Mouse (Mus musculus): ENCODE results near the gene Snrpa1. TPM values are rescaled to one million over a fixed set of nuclear protein-coding genes. Genes with fewer than 3 reads are reported as not detected.

The Snrpa1 gene
- polyA plus RNA-seq, 1 experiment from 2014 or later: 116 TPM

DNA sequence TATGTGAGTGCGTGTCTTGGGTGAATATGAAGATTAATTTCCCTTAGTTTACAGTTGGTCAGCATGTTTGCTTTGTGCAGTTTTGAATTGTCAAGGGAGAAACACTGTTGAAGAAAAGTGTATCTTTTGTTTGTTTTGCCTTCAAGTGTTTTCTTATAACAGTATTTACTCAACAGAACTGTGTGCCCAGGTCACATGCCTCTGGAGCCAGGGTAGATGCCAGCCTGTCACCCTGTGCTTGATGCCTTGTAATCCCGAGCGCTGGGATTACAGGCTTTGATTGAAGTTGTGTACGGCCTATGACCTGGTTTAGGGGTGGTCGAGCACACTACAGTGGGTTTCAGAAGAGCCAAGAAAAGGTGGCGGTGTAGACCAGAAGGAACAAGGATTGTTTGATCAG is 25.0 kb downstream of the Snrpa1 start:
- no peak for ATAC-seq (ENCODE audit: low FRiP score)
- WGBS: 90% methylated on average over 6 of the region's 6 CpGs
- Histone ChIP-seq H3K4me1 (peaks cover 26% of the 10 kb centered on the region), H3K27ac (replicated peaks) (no peak overlapping the region), H3K9me3 (replicated peaks) (no peaks in the 10 kb centered on the region), H3K9ac (replicated peaks) (no peak overlapping the region), H3K36me3 (peaks cover 57% of the 10 kb centered on the region), H3K27me3 (replicated peaks) (no peaks in the 10 kb centered on the region), H3K4me3 (replicated peaks) (no peak overlapping the region), H3K4me2 (no peak overlapping the region)

DNA sequence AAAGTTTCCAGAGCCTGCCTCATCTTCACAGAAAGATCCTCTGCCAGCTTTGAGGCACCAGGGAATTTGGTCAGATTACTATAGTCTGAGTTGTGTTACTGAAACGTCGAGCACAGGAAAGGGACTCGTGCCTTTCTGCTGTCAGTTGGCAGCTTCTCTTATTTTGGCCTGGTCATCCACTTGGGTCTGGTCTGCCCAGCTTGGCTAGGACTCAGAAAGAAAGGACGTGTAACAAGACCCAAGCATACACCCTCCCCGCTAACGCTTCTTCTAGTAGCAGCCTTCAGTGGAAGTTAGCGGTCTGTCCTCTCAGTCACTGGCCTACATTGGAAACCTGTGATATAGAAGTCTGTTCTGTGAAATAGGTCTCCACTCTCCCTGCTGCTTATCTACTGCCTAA is 25.7 kb downstream of the Snrpa1 start:
- Histone ChIP-seq H3K9me3 (replicated peaks) (no peaks in the 10 kb centered on the region), H3K36me3 (peaks cover 64% of the 10 kb centered on the region), H3K27ac (replicated peaks) (no peak overlapping the region), H3K4me1 (peaks cover 22% of the 10 kb centered on the region), H3K9ac (replicated peaks) (no peak overlapping the region), H3K27me3 (replicated peaks) (no peaks in the 10 kb centered on the region), H3K4me2 (no peak overlapping the region), H3K4me3 (replicated peaks) (no peak overlapping the region)
- 78% methylated on average over 7 of the region's 7 CpGs for WGBS
- no peak for ATAC-seq (ENCODE audit: low FRiP score)

DNA sequence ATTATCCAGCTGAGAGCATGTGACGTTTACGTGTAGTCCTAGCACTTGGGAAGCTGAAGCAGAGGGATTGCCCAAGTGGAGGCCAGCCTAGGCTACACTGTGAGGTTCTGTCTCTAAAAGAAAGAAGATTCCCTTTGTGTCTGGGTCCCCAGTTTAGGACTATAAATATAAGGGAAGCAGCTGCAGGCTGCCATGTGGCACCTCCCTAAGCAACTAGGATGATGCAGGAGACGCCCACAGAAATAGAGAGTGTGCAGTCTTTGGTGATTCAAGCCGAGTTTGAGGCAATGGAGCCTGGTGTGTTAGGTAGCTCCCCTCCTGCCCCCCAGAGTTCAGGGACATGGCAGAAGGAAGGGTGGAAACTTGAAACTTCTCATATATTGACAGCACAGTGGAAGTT is 28.8 kb downstream of the Snrpa1 start:
- H3K4me2 ChIP-seq: no peak overlapping the region
- H3K9ac ChIP-seq (replicated peaks): no peak overlapping the region
- H3K4me1 ChIP-seq: peaks cover 4% of the 10 kb centered on the region
- H3K36me3 ChIP-seq: peaks cover 87% of the 10 kb centered on the region
- no peaks in the 10 kb centered on the region for H3K27me3 ChIP-seq (replicated peaks)
- ATAC-seq (ENCODE audit: low FRiP score): no peak
- 92% methylated on average over 4 of the region's 4 CpGs for WGBS
- H3K27ac ChIP-seq (replicated peaks): no peak overlapping the region
- H3K4me3 ChIP-seq (replicated peaks): no peak overlapping the region
- no peaks in the 10 kb centered on the region for H3K9me3 ChIP-seq (replicated peaks)

DNA sequence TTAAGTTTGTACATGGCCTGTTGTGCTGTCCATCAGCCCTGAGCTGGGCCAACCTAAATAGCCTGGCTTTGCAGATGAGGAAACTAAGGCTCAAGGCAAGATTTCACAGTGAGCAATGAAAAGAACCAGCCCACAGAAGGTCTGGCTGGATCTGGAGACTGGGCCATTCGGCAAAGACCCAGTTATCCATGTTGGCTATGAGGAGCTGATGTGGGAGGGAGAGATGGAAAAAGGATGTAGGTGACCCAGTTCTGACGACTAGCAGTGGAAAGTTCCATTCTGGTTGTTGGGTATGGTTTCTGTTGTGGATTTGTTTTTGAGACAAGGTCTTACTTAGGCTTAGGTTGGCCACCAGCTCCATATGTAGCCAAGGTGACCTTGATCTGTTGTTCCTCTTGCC is 29.3 kb downstream of the Snrpa1 start:
- H3K4me2 ChIP-seq: no peak overlapping the region
- H3K4me1 ChIP-seq: peaks cover 4% of the 10 kb centered on the region
- no peaks in the 10 kb centered on the region for H3K9me3 ChIP-seq (replicated peaks)
- no peak for ATAC-seq (ENCODE audit: low FRiP score)
- H3K4me3 ChIP-seq (replicated peaks): no peak overlapping the region
- peaks cover 84% of the 10 kb centered on the region for H3K36me3 ChIP-seq
- no peak overlapping the region for H3K27ac ChIP-seq (replicated peaks)
- H3K27me3 ChIP-seq (replicated peaks): no peaks in the 10 kb centered on the region
- WGBS: 95% methylated on average over 2 of the region's 2 CpGs
- H3K9ac ChIP-seq (replicated peaks): no peak overlapping the region

DNA sequence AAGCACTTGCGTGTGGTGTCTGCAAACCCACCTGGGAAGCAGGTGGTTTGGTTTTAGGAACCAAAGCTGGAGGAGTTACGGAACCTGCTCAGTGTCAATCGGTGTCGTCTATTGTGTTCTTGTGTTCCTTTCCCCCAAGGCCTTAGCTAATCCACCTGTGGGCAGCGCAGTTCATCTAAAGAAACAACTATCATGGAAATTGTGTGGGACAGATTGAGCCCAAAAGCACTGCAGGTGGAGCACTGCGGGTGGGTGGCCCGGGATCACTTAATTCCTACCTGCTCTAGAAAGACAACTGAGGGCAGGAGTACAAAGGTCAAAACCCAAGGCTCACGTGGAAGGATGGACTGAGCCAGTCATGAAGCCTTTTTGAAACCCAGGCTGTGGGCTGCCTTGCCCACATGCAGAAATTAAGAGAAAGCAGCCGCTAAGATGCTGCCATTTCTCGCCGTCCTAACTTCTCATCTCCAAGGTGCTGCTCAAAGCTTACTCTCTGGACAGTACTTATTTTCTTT is 31.9 kb downstream of the Snrpa1 start:
- no peak overlapping the region for H3K9ac ChIP-seq (replicated peaks)
- ATAC-seq (ENCODE audit: low FRiP score): no peak
- 90% methylated on average over 11 of the region's 11 CpGs for WGBS
- no peak overlapping the region for H3K27ac ChIP-seq (replicated peaks)
- H3K4me1 ChIP-seq: no peaks in the 10 kb centered on the region
- H3K4me3 ChIP-seq (replicated peaks): no peak overlapping the region
- peaks cover 59% of the 10 kb centered on the region for H3K36me3 ChIP-seq
- H3K4me2 ChIP-seq: no peak overlapping the region
- H3K27me3 ChIP-seq (replicated peaks): no peaks in the 10 kb centered on the region
- H3K9me3 ChIP-seq (replicated peaks): no peaks in the 10 kb centered on the region

DNA sequence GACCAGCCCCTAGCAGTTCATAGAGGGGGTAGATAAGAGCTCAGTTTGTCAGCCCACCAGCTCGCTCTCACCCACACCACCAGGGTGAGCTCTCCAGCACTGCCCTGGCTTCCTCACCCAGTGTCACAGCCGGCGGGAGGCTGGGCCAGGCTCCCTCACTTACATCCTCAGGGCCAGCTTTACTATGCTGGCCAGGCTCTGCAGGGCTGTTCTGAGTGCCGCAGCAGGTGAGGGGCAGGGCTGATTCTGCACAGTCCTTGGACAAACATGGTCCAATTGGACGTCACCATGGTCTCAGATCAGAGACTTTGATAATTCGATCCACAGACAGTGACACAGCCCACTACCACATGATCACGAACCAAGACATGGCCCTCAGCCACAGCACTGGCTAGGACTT is 32.8 kb downstream of the Snrpa1 start:
- H3K4me1 ChIP-seq: no peaks in the 10 kb centered on the region
- no peaks in the 10 kb centered on the region for H3K9me3 ChIP-seq (replicated peaks)
- no peak overlapping the region for H3K4me2 ChIP-seq
- peaks cover 52% of the 10 kb centered on the region for H3K36me3 ChIP-seq
- no peak for ATAC-seq (ENCODE audit: low FRiP score)
- H3K9ac ChIP-seq (replicated peaks): no peak overlapping the region
- no peak overlapping the region for H3K4me3 ChIP-seq (replicated peaks)
- H3K27ac ChIP-seq (replicated peaks): no peak overlapping the region
- H3K27me3 ChIP-seq (replicated peaks): no peaks in the 10 kb centered on the region
- 88% methylated on average over 7 of the region's 7 CpGs for WGBS

DNA sequence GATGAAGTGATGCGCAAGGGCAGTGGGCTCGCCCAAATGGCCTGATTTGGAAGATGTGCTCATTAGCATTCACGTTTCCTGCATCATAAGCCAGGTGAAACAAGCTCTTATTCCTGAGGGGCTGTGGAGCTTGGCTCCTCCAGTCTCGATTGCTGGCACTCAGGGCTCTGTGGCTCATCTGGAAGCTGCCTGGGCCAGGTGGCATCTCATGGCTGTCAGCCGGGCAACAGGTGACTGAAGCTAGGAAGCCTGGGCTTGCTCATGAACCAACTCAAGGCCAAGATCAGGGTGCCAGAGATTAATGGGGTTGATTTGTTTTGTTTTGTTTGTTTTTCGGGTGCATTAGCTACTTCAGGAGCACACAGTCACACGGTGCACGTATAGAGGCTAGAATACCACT is 33.9 kb downstream of the Snrpa1 start:
- H3K9me3 ChIP-seq (replicated peaks): no peaks in the 10 kb centered on the region
- no peak overlapping the region for H3K27ac ChIP-seq (replicated peaks)
- H3K27me3 ChIP-seq (replicated peaks): no peaks in the 10 kb centered on the region
- H3K9ac ChIP-seq (replicated peaks): no peak overlapping the region
- no peaks in the 10 kb centered on the region for H3K4me1 ChIP-seq
- H3K4me2 ChIP-seq: no peak overlapping the region
- WGBS: 85% methylated on average over 8 of the region's 8 CpGs
- no peak for ATAC-seq (ENCODE audit: low FRiP score)
- H3K4me3 ChIP-seq (replicated peaks): no peak overlapping the region
- H3K36me3 ChIP-seq: peaks cover 41% of the 10 kb centered on the region

DNA sequence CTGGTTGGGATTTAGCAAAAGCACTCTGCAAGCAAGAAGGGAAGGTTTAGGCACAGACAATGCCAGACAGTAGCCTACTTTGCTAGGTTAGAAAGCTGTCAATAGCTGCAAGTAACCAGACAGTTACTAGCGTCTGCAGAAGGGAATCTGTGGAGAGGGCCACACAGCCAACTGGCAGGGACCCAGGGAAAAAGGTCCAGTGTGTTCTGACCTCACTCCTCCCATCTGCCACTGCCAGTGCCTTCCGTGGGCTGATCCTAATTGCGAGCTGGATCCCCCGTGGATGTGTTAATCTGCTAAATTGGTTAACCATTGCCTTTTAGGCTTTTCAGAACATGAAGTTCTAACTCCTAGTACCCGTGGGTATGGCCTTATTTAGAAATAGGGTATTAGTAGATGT is 35.3 kb downstream of the Snrpa1 start:
- no peak overlapping the region for H3K27ac ChIP-seq (replicated peaks)
- no peak overlapping the region for H3K4me2 ChIP-seq
- H3K27me3 ChIP-seq (replicated peaks): no peaks in the 10 kb centered on the region
- ATAC-seq (ENCODE audit: low FRiP score): no peak
- no peak overlapping the region for H3K4me3 ChIP-seq (replicated peaks)
- 72% methylated on average over 5 of the region's 5 CpGs for WGBS
- H3K4me1 ChIP-seq: no peaks in the 10 kb centered on the region
- no peaks in the 10 kb centered on the region for H3K9me3 ChIP-seq (replicated peaks)
- no peak overlapping the region for H3K9ac ChIP-seq (replicated peaks)
- peaks cover 27% of the 10 kb centered on the region for H3K36me3 ChIP-seq

DNA sequence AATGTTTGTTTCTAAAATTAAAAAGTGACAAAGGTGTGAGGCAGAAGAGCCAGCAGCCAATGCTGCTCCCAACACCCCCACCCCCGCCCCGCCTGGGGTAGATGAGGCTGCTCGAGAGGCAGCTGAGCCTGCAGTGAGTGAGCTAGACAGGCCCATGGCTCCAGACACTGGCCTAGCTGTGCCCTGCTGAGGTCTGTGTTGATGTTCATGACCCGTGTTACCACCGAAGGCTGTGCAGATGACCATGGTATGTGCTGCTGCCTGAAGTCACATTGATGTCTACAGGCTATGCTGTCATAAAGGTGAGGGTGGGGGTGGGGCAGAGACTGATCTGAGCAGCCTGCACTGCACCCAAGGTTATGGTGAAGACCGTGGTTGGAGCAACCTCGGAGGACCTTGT is 40.0 kb downstream of the Snrpa1 start:
- Histone ChIP-seq H3K27me3 (replicated peaks) (no peaks in the 10 kb centered on the region; the same call in 1 of the 2 replicates), H3K27ac (replicated peaks) (no peak overlapping the region)
- ATAC-seq (ENCODE audit: low FRiP score): no peak

DNA sequence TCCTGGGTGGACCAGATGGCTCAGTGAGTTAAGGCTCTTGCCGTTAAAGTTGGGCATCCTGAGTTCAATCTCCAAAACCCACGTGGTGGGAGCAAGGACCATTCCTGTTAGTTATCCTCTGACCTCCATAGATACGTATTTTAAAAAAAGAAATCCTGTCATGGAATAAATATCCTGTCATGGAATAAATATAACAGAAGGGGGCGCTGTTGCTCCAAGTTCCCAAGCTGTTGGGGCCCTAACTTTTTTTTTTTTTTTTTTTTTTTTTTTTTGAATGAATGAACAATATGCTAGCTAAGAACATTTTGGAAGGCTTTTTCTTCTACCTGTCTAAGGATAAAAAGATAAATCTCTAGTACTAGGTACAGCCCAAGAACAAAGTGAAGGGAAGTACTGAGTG is 43.1 kb downstream of the Snrpa1 start:
- no peak overlapping the region for H3K4me2 ChIP-seq
- no peaks in the 10 kb centered on the region for H3K36me3 ChIP-seq
- WGBS: 4% methylated on average over 4 of the region's 4 CpGs
- H3K4me3 ChIP-seq (replicated peaks): no peak overlapping the region
- H3K9me3 ChIP-seq (replicated peaks): no peaks in the 10 kb centered on the region
- no peak overlapping the region for H3K9ac ChIP-seq (replicated peaks)
- no peak for ATAC-seq (ENCODE audit: low FRiP score)
- peaks cover 2% of the 10 kb centered on the region; the same call in 1 of the 2 replicates for H3K27me3 ChIP-seq (replicated peaks)
- H3K4me1 ChIP-seq: no peaks in the 10 kb centered on the region
- no peak overlapping the region for H3K27ac ChIP-seq (replicated peaks)

More for the DNA sequence above, 40.0 kb downstream of the Snrpa1 start:
- Histone ChIP-seq H3K4me3 (replicated peaks) (no peak overlapping the region), H3K36me3 (no peaks in the 10 kb centered on the region), H3K4me1 (no peaks in the 10 kb centered on the region), H3K9ac (replicated peaks) (no peak overlapping the region), H3K4me2 (no peak overlapping the region), H3K9me3 (replicated peaks) (no peaks in the 10 kb centered on the region)
- WGBS: 90% methylated on average over 7 of the region's 7 CpGs

DNA sequence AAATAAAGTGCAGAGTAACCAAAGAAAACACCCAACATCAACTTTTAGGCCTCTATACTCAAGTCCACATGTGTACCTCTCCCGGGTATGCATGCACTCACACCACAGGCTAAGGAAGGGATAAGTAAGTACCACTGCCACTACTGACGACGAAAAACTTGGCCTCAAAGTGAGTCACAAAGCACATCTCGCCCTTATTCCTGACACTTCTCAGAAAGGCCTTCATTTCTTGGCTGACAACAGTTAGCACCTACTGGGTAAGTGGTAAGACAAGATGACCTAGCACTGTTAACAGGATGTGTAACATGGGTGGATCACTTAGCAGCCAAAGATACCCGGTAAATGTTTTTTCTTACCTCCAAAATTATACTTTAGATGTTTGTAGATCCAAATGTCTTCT is 45.7 kb downstream of the Snrpa1 start:
- H3K4me3 ChIP-seq (replicated peaks): no peak overlapping the region
- no peak overlapping the region for H3K27ac ChIP-seq (replicated peaks)
- WGBS: 89% methylated on average over 5 of the region's 5 CpGs
- no peaks in the 10 kb centered on the region for H3K36me3 ChIP-seq
- H3K9ac ChIP-seq (replicated peaks): no peak overlapping the region
- H3K9me3 ChIP-seq (replicated peaks): no peaks in the 10 kb centered on the region
- no peak for ATAC-seq (ENCODE audit: low FRiP score)
- peaks cover 4% of the 10 kb centered on the region for H3K4me1 ChIP-seq
- no peak overlapping the region for H3K4me2 ChIP-seq
- H3K27me3 ChIP-seq (replicated peaks): peaks cover 3% of the 10 kb centered on the region; the same call in 1 of the 2 replicates

DNA sequence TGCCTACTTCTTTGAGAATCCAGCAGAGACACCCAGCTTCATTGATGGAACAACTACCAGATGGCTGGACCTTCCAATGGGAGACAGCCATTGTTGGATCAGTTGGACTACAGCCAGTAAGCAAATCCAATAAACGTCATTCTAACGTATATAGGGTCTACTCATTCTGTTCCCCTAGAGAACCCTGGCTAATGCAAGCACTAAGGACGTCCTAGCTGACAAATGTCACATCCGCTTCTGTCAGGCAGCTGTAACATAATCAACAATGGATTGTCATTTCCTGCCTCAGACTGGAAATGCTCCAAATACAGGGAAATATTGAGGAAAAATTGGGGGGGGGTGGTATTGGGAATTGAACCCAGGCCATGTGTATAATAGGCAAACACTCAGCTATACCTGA is 47.0 kb downstream of the Snrpa1 start:
- Histone ChIP-seq H3K9ac (replicated peaks) (no peak overlapping the region), H3K4me3 (replicated peaks) (no peak overlapping the region), H3K27me3 (replicated peaks) (peaks cover 3% of the 10 kb centered on the region; the same call in 1 of the 2 replicates), H3K36me3 (no peaks in the 10 kb centered on the region), H3K27ac (replicated peaks) (no peak overlapping the region), H3K4me2 (no peak overlapping the region), H3K4me1 (peaks cover 8% of the 10 kb centered on the region), H3K9me3 (replicated peaks) (no peaks in the 10 kb centered on the region)
- no peak for ATAC-seq (ENCODE audit: low FRiP score)
- WGBS: 52% methylated on average over 4 of the region's 4 CpGs

DNA sequence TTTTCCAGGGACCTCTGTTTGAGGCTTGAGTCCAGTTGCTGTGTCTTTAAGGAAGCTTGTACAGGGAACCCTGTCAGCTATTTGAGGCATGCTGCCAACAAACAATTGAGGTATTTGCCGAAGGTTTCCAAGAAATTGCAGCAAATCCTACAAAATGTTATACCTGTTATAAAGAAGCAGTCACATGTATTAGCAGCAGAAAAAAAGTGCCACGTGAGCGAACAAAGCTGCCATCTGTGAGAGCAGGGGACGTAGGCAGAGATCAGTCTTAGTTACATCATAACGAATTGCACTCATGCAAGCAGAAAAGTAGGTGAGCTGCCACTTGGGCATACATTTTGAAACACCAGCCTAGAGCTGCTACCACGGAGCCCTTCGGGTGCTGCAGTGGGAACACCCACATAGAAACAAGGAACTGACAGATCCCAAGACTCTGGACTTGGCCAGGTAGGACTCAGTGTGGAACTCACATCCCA is 47.8 kb downstream of the Snrpa1 start:
- ATAC-seq (ENCODE audit: low FRiP score): no peak
- H3K4me2 ChIP-seq: no peak overlapping the region
- no peak overlapping the region for H3K9ac ChIP-seq (replicated peaks)
- H3K4me3 ChIP-seq (replicated peaks): no peak overlapping the region
- H3K9me3 ChIP-seq (replicated peaks): no peaks in the 10 kb centered on the region
- H3K27me3 ChIP-seq (replicated peaks): 0 out of 2 replicates have a peak, but pooled peaks cover 3% of the 10 kb centered on the region
- no peak overlapping the region for H3K27ac ChIP-seq (replicated peaks)
- 82% methylated on average over 7 of the region's 7 CpGs for WGBS
- no peaks in the 10 kb centered on the region for H3K36me3 ChIP-seq
- H3K4me1 ChIP-seq: peaks cover 16% of the 10 kb centered on the region

Data from neural tube, embryonic 15.5 days (tissue).